Comparison of ENCODE assay signal across 9 mouse cellular contexts in the genomic region with DNA sequence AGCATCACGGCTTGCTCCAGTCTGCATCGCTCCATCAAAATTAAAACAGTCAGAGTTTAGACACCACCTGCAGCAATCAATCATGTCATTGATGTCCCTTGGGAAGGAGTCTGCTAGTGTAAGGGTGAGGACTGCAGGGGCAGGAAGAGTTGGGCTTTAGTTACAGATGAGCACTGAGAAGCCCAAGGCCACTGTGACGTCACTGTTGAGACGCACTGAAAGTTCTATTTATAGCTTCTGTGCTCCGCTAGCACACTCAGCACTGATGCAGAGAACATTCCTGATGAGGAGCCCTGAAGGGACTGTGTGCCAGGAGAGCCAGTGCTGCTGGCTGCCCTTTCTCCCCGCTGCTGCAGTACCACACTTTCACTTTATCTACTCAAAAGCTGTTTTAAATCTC. TPM values are rescaled to one million over a fixed set of nuclear protein-coding genes. Genes with fewer than 3 reads are reported as not detected.
DNase-seq lines count a peak whose midpoint lies in the region; ATAC-seq and TF ChIP-seq lines count a peak whose summit lies in the region.
"Had no signal": no experiment of that assay in that cellular context is flagged by ENCODE, and none has a peak within 500 bp of the region (broad histone marks: within the 10 kb centered on the region; RNA-seq: fewer than 3 reads in every experiment).

No protein-coding gene starts in this region.

- no peaks in the 10 kb centered on the region for H3K4me1 ChIP-seq in limb, embryonic 11.5 days (ENCODE audit: control insufficient read depth, insufficient read depth, low read length)
- peaks cover 6% of the 10 kb centered on the region; the same call in 1 of the 2 replicates for H3K4me1 ChIP-seq in limb, embryonic 10.5 days
- H3K4me1 ChIP-seq in heart, embryonic 10.5 days: peaks cover 13% of the 10 kb centered on the region
- H3K4me1 ChIP-seq in forebrain, postnatal 0 days (ENCODE audit: insufficient read depth): no peaks in the 10 kb centered on the region

- ATAC-seq in limb, embryonic 11.5 days (ENCODE audit: insufficient number of reproducible peaks, low FRiP score, low TSS enrichment, low read depth): 0 out of 2 replicates have a peak, but pooled peaks have one; percentile 44
- ATAC-seq in forebrain, postnatal 0 days: no peak

- no peak overlapping the region for H3K9ac ChIP-seq in limb, embryonic 11.5 days (ENCODE audit: low read length)
- no peak overlapping the region for H3K9ac ChIP-seq in forebrain, postnatal 0 days

- WGBS in limb, embryonic 11.5 days: 60% methylated on average over 6 of the region's 6 CpGs
- WGBS in limb, embryonic 10.5 days: 65% methylated on average over 6 of the region's 6 CpGs
- WGBS in heart, embryonic 10.5 days: 42% methylated on average over 6 of the region's 6 CpGs
- WGBS in forebrain, postnatal 0 days: 57% methylated on average over 6 of the region's 6 CpGs

- H3K36me3 ChIP-seq in limb, embryonic 11.5 days (ENCODE audit: control insufficient read depth, insufficient read depth, low read length): no peaks in the 10 kb centered on the region
- peaks cover 49% of the 10 kb centered on the region for H3K36me3 ChIP-seq in limb, embryonic 10.5 days
- H3K36me3 ChIP-seq in heart, embryonic 10.5 days: peaks cover 25% of the 10 kb centered on the region; the same call in 1 of the 2 replicates
- H3K36me3 ChIP-seq in forebrain, postnatal 0 days (ENCODE audit: insufficient read depth): peaks cover 8% of the 10 kb centered on the region; the same call in 1 of the 2 replicates

- no peaks in the 10 kb centered on the region for H3K27me3 ChIP-seq in limb, embryonic 11.5 days (ENCODE audit: control insufficient read depth, insufficient read depth, low read length)
- H3K27me3 ChIP-seq in limb, embryonic 10.5 days (ENCODE audit: low read depth, poor library complexity, severe bottlenecking): no peaks in the 10 kb centered on the region
- no peaks in the 10 kb centered on the region for H3K27me3 ChIP-seq in heart, embryonic 10.5 days (ENCODE audit: insufficient read depth, poor library complexity, severe bottlenecking)
- no peaks in the 10 kb centered on the region for H3K27me3 ChIP-seq in forebrain, postnatal 0 days (ENCODE audit: insufficient read depth, low read length)

- H3K4me3 ChIP-seq in limb, embryonic 11.5 days (ENCODE audit: low read depth, low read length): no peak overlapping the region
- H3K4me3 ChIP-seq in limb, embryonic 10.5 days: no peak overlapping the region
- no peak overlapping the region for H3K4me3 ChIP-seq in heart, embryonic 10.5 days
- H3K4me3 ChIP-seq in forebrain, postnatal 0 days (ENCODE audit: low read depth, low read length): no peak overlapping the region
- H3K4me3 ChIP-seq: myocyte had no signal

- no peak overlapping the region for H3K4me2 ChIP-seq in limb, embryonic 11.5 days (ENCODE audit: low read depth, severe bottlenecking)
- H3K4me2 ChIP-seq in forebrain, postnatal 0 days (ENCODE audit: low read depth): no peak overlapping the region

- no peak for DNase-seq in limb, embryonic 11.5 days (ENCODE audit: low spot score)
- DNase-seq in limb, embryonic 10.5 days (ENCODE audit: low spot score): no peak
- peak; percentile 78 for DNase-seq in brain, adult 2 months (ENCODE audit: low read depth, low spot score)
- peak; percentile 79 for DNase-seq in heart, embryonic 10.5 days (ENCODE audit: low spot score)
- peak; percentile 27 for DNase-seq in neural tube, embryonic 10.5 days (ENCODE audit: extremely low spot score, low spot score)
- no peak for DNase-seq in right cerebral cortex, adult 2 months (ENCODE audit: low spot score in 2 of 2)
- no peak for DNase-seq in kidney, adult 18-20 months
- no peak for DNase-seq in forebrain, postnatal 0 days

- TF ChIP-seq CTCF in forebrain, postnatal 0 days (IDR thresholded peaks at IDR 0.05; ENCODE audit: low read depth): no peak

- no peak overlapping the region for H3K27ac ChIP-seq in limb, embryonic 11.5 days (replicated peaks; ENCODE audit: low read depth, low read length)
- H3K27ac ChIP-seq in limb, embryonic 10.5 days: no peak overlapping the region
- H3K27ac ChIP-seq in heart, embryonic 10.5 days: no peak overlapping the region; the same call in 1 of the 2 replicates
- no peak overlapping the region for H3K27ac ChIP-seq in forebrain, postnatal 0 days (ENCODE audit: low read depth, low read length)

- no peaks in the 10 kb centered on the region for H3K9me3 ChIP-seq in limb, embryonic 11.5 days (ENCODE audit: control insufficient read depth, low read length)
- H3K9me3 ChIP-seq in limb, embryonic 10.5 days (replicated peaks): no peaks in the 10 kb centered on the region
- no peaks in the 10 kb centered on the region for H3K9me3 ChIP-seq in heart, embryonic 10.5 days
- H3K9me3 ChIP-seq in forebrain, postnatal 0 days (ENCODE audit: low read length): no peaks in the 10 kb centered on the region

RNA-seq across cellular contexts. Expression of a gene that starts 49.6 kb away (rescaled TPM):
- polyA plus RNA-seq in limb, embryonic 11.5 days (2014; fragmentation: Nextera tagmentation; extraction: Ambion mirVana): 77.0 and 77.1 TPM in 2 replicates
- 79.0 and 92.0 TPM in 2 replicates for polyA plus RNA-seq in limb, embryonic 10.5 days (2016; fragmentation: Nextera tagmentation; extraction: Ambion mirVana)
- 79.9 and 87.6 TPM in 2 replicates for polyA plus RNA-seq in heart, embryonic 10.5 days (2016; fragmentation: Nextera tagmentation; extraction: Ambion mirVana)
- total RNA-seq in forebrain, postnatal 0 days (2014; rRNA removed): 71.8 and 72.8 TPM in 2 replicates
- polyA plus RNA-seq in forebrain, postnatal 0 days (2015; fragmentation: Nextera tagmentation; extraction: Ambion mirVana): 48.9 and 54.1 TPM in 2 replicates

Comparison
In these comparisons a context has a peak if more than half of its experiments do, and no peak if none do; other contexts are left out.
1. DNase-seq: peak in brain, adult 2 months (single experiment), heart, embryonic 10.5 days (single experiment) and neural tube, embryonic 10.5 days (single experiment); none in limb, embryonic 11.5 days (single experiment), limb, embryonic 10.5 days (single experiment), right cerebral cortex, adult 2 months (0 of 2), kidney, adult 18-20 months (single experiment) and forebrain, postnatal 0 days (single experiment).